Mouse (Mus musculus): ENCODE data around the gene Zfp131. TPM values are rescaled to one million over a fixed set of nuclear protein-coding genes. Genes with fewer than 3 reads are reported as not detected.
"Not testable (repeated sequence)": the region's sequence is repeated elsewhere in the genome, so short reads cannot be mapped to it uniquely, and the experiment has no call there.

Zfp131 gene
- total RNA-seq (2014; fragmentation: Nextera tagmentation) (59.1 and 73.7 TPM in 2 replicates), total RNA-seq (2017) (41.2 and 43.7 TPM in 2 replicates), polyA plus RNA-seq (2012) (20.0 and 30.6 TPM in 2 replicates)

- H3K4me3 ChIP-seq (ENCODE audit: low read depth, low read length), result peak within 1 kb of the TSS; percentile 84
- ATAC-seq (ENCODE audit: extremely low read depth, insufficient number of reproducible peaks, low FRiP score, poor library complexity, severe bottlenecking) (peak; percentile 91), DNase-seq (ENCODE audit: low spot score) (peak; percentile 91)
- TF ChIP-seq CTCF (IDR thresholded peaks at IDR 0.05; ENCODE audit: low read depth, low read length) (no peak), POLR2AphosphoS5 (IDR thresholded peaks at IDR 0.05; ENCODE audit: insufficient replicate concordance, low read depth, low read length) (no peak), GATA2 (IDR thresholded peaks at IDR 0.05; ENCODE audit: borderline replicate concordance, low read depth, low read length) (no peak), TAL1 (conservative IDR thresholded peaks at IDR 0.05; ENCODE audit: low read depth, low read length) (no peak), GATA1 (IDR thresholded peaks at IDR 0.05; ENCODE audit: borderline replicate concordance, low read length) (no peak)
- no peaks in the 10 kb centered on the region for H3K27me3 ChIP-seq (ENCODE audit: insufficient read depth, low read length)
- no peaks in the 10 kb centered on the region for H3K9me3 ChIP-seq (replicated peaks)
- peaks cover 24% of the 10 kb centered on the region for H3K4me1 ChIP-seq (ENCODE audit: insufficient read depth, low read depth, low read length)
- peaks cover 26% of the 10 kb centered on the region for H3K36me3 ChIP-seq (replicated peaks)
Observed at GRCm38 (mm10) chr13:119790761-119791579, at the start of gene Zfp131. Gene Zfp131 (minus strand): TSS chr13:119790889.

- H3K36me3 ChIP-seq (replicated peaks); DNase-seq (ENCODE audit: low spot score); H3K27me3 ChIP-seq (ENCODE audit: insufficient read depth, low read length); H3K9me3 ChIP-seq (replicated peaks); H3K4me1 ChIP-seq (ENCODE audit: insufficient read depth, low read depth, low read length); H3K4me3 ChIP-seq (ENCODE audit: low read depth, low read length); ATAC-seq (ENCODE audit: extremely low read depth, insufficient number of reproducible peaks, low FRiP score, poor library complexity, severe bottlenecking): not testable (repeated sequence)
Observed at GRCm38 (mm10) chr13:119839982-119840381, 49.3 kb upstream of the Zfp131 start.

GRCm38 (mm10) chr13:119837719-119838337 lies 47.1 kb upstream of the Zfp131 start:
- H3K4me1 ChIP-seq (ENCODE audit: insufficient read depth, low read depth, low read length); H3K4me3 ChIP-seq (ENCODE audit: low read depth, low read length); H3K36me3 ChIP-seq (replicated peaks); ATAC-seq (ENCODE audit: extremely low read depth, insufficient number of reproducible peaks, low FRiP score, poor library complexity, severe bottlenecking); H3K9me3 ChIP-seq (replicated peaks); H3K27me3 ChIP-seq (ENCODE audit: insufficient read depth, low read length); DNase-seq (ENCODE audit: low spot score): not testable (repeated sequence)

GRCm38 (mm10) chr13:119836324-119836811 lies 45.7 kb upstream of the Zfp131 start:
- DNase-seq (ENCODE audit: low spot score); H3K4me1 ChIP-seq (ENCODE audit: insufficient read depth, low read depth, low read length); H3K4me3 ChIP-seq (ENCODE audit: low read depth, low read length); H3K9me3 ChIP-seq (replicated peaks); H3K36me3 ChIP-seq (replicated peaks); H3K27me3 ChIP-seq (ENCODE audit: insufficient read depth, low read length); ATAC-seq (ENCODE audit: extremely low read depth, insufficient number of reproducible peaks, low FRiP score, poor library complexity, severe bottlenecking): not testable (repeated sequence)

- H3K36me3 ChIP-seq (replicated peaks); DNase-seq (ENCODE audit: low spot score); H3K9me3 ChIP-seq (replicated peaks); H3K4me1 ChIP-seq (ENCODE audit: insufficient read depth, low read depth, low read length); ATAC-seq (ENCODE audit: extremely low read depth, insufficient number of reproducible peaks, low FRiP score, poor library complexity, severe bottlenecking); H3K27me3 ChIP-seq (ENCODE audit: insufficient read depth, low read length); H3K4me3 ChIP-seq (ENCODE audit: low read depth, low read length): not testable (repeated sequence)
Observed at GRCm38 (mm10) chr13:119835320-119836056, 44.8 kb upstream of the Zfp131 start, which contains the start of gene D13Ertd608e. Gene D13Ertd608e (plus strand): TSS chr13:119836006.

GRCm38 (mm10) chr13:119830116-119830515 lies 39.4 kb upstream of the Zfp131 start, which contains the start of gene AF067063:
Gene AF067063 (minus strand): TSS chr13:119830216.
- not testable (repeated sequence) for H3K9me3 ChIP-seq (replicated peaks); H3K36me3 ChIP-seq (replicated peaks); H3K4me1 ChIP-seq (ENCODE audit: insufficient read depth, low read depth, low read length); H3K27me3 ChIP-seq (ENCODE audit: insufficient read depth, low read length); H3K4me3 ChIP-seq (ENCODE audit: low read depth, low read length); DNase-seq (ENCODE audit: low spot score); ATAC-seq (ENCODE audit: extremely low read depth, insufficient number of reproducible peaks, low FRiP score, poor library complexity, severe bottlenecking)

GRCm38 (mm10) chr13:119817579-119818206 lies 27.0 kb upstream of the Zfp131 start:
- Histone ChIP-seq H3K9me3 (replicated peaks) (no peaks in the 10 kb centered on the region), H3K27me3 (ENCODE audit: insufficient read depth, low read length) (0 out of 2 replicates have a peak, but pooled peaks cover under 1% of the 10 kb centered on the region), H3K4me1 (ENCODE audit: insufficient read depth, low read depth, low read length) (no peaks in the 10 kb centered on the region), H3K4me3 (ENCODE audit: low read depth, low read length) (no peak overlapping the region), H3K36me3 (replicated peaks) (no peaks in the 10 kb centered on the region)
- ATAC-seq (ENCODE audit: extremely low read depth, insufficient number of reproducible peaks, low FRiP score, poor library complexity, severe bottlenecking) (no peak), DNase-seq (ENCODE audit: low spot score) (no peak)
- TF ChIP-seq CTCF (IDR thresholded peaks at IDR 0.05; ENCODE audit: low read depth, low read length) (no peak), GATA1 (IDR thresholded peaks at IDR 0.05; ENCODE audit: borderline replicate concordance, low read length) (no peak), GATA2 (IDR thresholded peaks at IDR 0.05; ENCODE audit: borderline replicate concordance, low read depth, low read length) (no peak), TAL1 (conservative IDR thresholded peaks at IDR 0.05; ENCODE audit: low read depth, low read length) (no peak), POLR2AphosphoS5 (IDR thresholded peaks at IDR 0.05; ENCODE audit: insufficient replicate concordance, low read depth, low read length) (no peak)

All from G1E (cell line).